Mouse (Mus musculus) thymus, adult 2 months (tissue): ENCODE measurements around the gene Gm20388. TPM values are rescaled to one million over a fixed set of nuclear protein-coding genes. Genes with fewer than 3 reads are reported as not detected.

Experiments used
- DNase-seq: peaks from one replicate; pipeline ENCODE4 v3.0.0; 2021
- H3K27ac ChIP-seq: fragments of 200-500 bp; 2 replicates; pipeline ENCODE4 v1.5.1; 2012; ENCODE audit warnings: low read length, control low read depth; ENCODE audit not compliant: control insufficient read depth, insufficient read depth
- H3K27me3 ChIP-seq: fragments of 200-500 bp; 2 replicates; pipeline ENCODE4 v1.6.1; 2012; ENCODE audit warnings: mild to moderate bottlenecking, low read length, moderate library complexity, mixed read lengths; ENCODE audit not compliant: control insufficient read depth, insufficient read depth
- H3K36me3 ChIP-seq: fragments of 200-500 bp; 2 replicates; pipeline ENCODE4 v1.6.1; 2012; ENCODE audit warnings: mild to moderate bottlenecking, low read length, moderate library complexity; ENCODE audit not compliant: control insufficient read depth, insufficient read depth
- H3K4me1 ChIP-seq: fragments of 200-500 bp; replicated peaks from 2 replicates; pipeline ENCODE4 v1.6.1; 2012; ENCODE audit warnings: low read length; ENCODE audit not compliant: control insufficient read depth, insufficient read depth
- H3K4me3 ChIP-seq: fragments of 200-500 bp; 2 replicates; pipeline ENCODE4 v1.5.1; 2012; ENCODE audit warnings: mild to moderate bottlenecking, low read length, control low read depth, moderate library complexity; ENCODE audit not compliant: control insufficient read depth, insufficient read depth
- CTCF ChIP-seq: fragments of 200-500 bp; IDR thresholded peaks from 2 replicates; pipeline ENCODE4 v1.5.1; 2012; ENCODE audit warnings: mild to moderate bottlenecking, control low read depth, low read length, moderate library complexity, borderline replicate concordance; ENCODE audit not compliant: control insufficient read depth, poor library complexity, insufficient read depth; ENCODE audit errors: extremely low read depth
- POLR2A ChIP-seq: fragments of 200-500 bp; IDR thresholded peaks from 2 replicates; pipeline ENCODE4 v1.6.1; 2012; ENCODE audit warnings: mild to moderate bottlenecking, low read length, control low read depth, moderate library complexity; ENCODE audit not compliant: control insufficient read depth, poor library complexity, insufficient read depth; ENCODE audit errors: extremely low read depth
- WGBS: fragments of 180-500 bp; shearing (Covaris S2); methylation state at CpG from one replicate; pipeline ENCODE4 v1.1.7; 2018; 5-methylcytosine and 5-hydroxymethylcytosine counted together
- polyA plus RNA-seq: library from polyadenylated mRNA; depleted of rRNA; stranded (reverse); fragments of >200 nt; gene quantifications from 2 replicates; pipeline ENCODE4 v1.2.3, GENCODE M21; 2012

Gene Gm20388
- polyA plus RNA-seq, 1 experiment = 103 TPM

GRCm38 (mm10) chr8:120208113-120208512 is 297.5 kb downstream of the Gm20388 start:
- Histone ChIP-seq H3K36me3 (no peaks in the 10 kb centered on the region), H3K4me3 (no peak overlapping the region), H3K27ac (no peak overlapping the region), H3K27me3 (no peaks in the 10 kb centered on the region), H3K4me1 (peaks cover 7% of the 10 kb centered on the region)
- DNase-seq = no peak
- TF ChIP-seq POLR2A (no peak), CTCF (no peak)
- 87% methylated on average over 11 of the region's 11 CpGs for WGBS

DNA sequence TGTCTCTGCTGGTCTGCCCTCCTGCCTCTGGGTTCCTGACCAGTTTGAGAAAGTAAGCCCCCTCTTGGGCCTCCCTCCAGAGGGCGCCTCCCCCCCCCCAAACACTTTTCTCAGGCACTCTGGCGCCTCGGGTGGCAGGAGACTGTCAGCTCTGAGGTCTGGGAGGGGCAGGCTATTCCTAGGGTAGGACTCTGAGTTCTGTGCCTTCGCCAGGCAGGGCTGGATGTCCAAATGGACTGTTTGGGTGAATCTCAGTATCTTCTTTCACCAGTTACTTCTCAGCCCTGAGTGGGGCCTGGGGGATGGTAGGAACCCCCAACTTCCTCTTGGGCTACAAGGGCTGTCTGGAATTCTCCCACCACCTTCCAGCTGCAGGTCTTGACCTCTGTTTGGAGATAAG is 300.7 kb downstream of the Gm20388 start:
- Histone ChIP-seq H3K4me3 (no peak overlapping the region), H3K36me3 (no peaks in the 10 kb centered on the region), H3K27ac (no peak overlapping the region), H3K4me1 (no peaks in the 10 kb centered on the region), H3K27me3 (no peaks in the 10 kb centered on the region)
- DNase-seq = no peak
- TF ChIP-seq POLR2A (no peak), CTCF (0 out of 2 replicates have a peak, but pooled peaks have one; percentile 32)
- WGBS = 28% methylated on average over 4 of the region's 4 CpGs

- no peak overlapping the region for H3K27ac ChIP-seq
- 95% methylated on average over 7 of the region's 7 CpGs for WGBS
- H3K36me3 ChIP-seq = no peaks in the 10 kb centered on the region
- no peaks in the 10 kb centered on the region; the same call in 1 of the 2 replicates for H3K4me1 ChIP-seq
- no peak overlapping the region for H3K4me3 ChIP-seq
- no peak for DNase-seq
- TF ChIP-seq POLR2A (no peak), CTCF (no peak)
- H3K27me3 ChIP-seq = no peaks in the 10 kb centered on the region
Observed at GRCm38 (mm10) chr8:120212596-120212995, 302.0 kb downstream of the Gm20388 start.

- no peak overlapping the region for H3K4me3 ChIP-seq
- H3K27ac ChIP-seq = no peak overlapping the region
- TF ChIP-seq CTCF (no peak), POLR2A (no peak)
- no peak for DNase-seq
- H3K27me3 ChIP-seq = no peaks in the 10 kb centered on the region
- WGBS = 98% methylated on average over 3 of the region's 3 CpGs
- no peaks in the 10 kb centered on the region for H3K36me3 ChIP-seq
- H3K4me1 ChIP-seq = no peaks in the 10 kb centered on the region; the same call in 1 of the 2 replicates
Observed at GRCm38 (mm10) chr8:120213229-120213628, 302.6 kb downstream of the Gm20388 start.

GRCm38 (mm10) chr8:120213939-120214338 is 303.3 kb downstream of the Gm20388 start:
- no peak overlapping the region for H3K27ac ChIP-seq
- DNase-seq = no peak
- WGBS = 73% methylated on average over 5 of the region's 5 CpGs

GRCm38 (mm10) chr8:120215416-120216141 is 304.9 kb downstream of the Gm20388 start:
- Histone ChIP-seq H3K4me3 (no peak overlapping the region), H3K36me3 (no peaks in the 10 kb centered on the region), H3K27ac (no peak overlapping the region), H3K4me1 (no peaks in the 10 kb centered on the region; the same call in 1 of the 2 replicates), H3K27me3 (no peaks in the 10 kb centered on the region)
- no peak for DNase-seq
- TF ChIP-seq CTCF (no peak), POLR2A (no peak)
- WGBS = 82% methylated on average over 7 of the region's 7 CpGs

More at GRCm38 (mm10) chr8:120213939-120214338, 303.3 kb downstream of the Gm20388 start:
- no peaks in the 10 kb centered on the region for H3K27me3 ChIP-seq
- no peak for TF ChIP-seq POLR2A
- TF ChIP-seq CTCF = no peak
- H3K4me1 ChIP-seq = no peaks in the 10 kb centered on the region; the same call in 1 of the 2 replicates
- no peak overlapping the region for H3K4me3 ChIP-seq
- no peaks in the 10 kb centered on the region for H3K36me3 ChIP-seq
